8 mouse cellular contexts compared by ENCODE assay signal in genomic region chr8:105483212-105484029, GRCm38 (mm10). TPM values are rescaled to one million over a fixed set of nuclear protein-coding genes. Genes with fewer than 3 reads are reported as not detected.
DNase-seq lines count a peak whose midpoint lies in the region; ATAC-seq and TF ChIP-seq lines count a peak whose summit lies in the region.

No protein-coding gene starts in this region.

- TF ChIP-seq RAD21 in CH12.LX (IDR thresholded peaks at IDR 0.05; ENCODE audit: low read depth, low read length), result peak; percentile 27

- no peak for TF ChIP-seq POLR2A in CH12.LX (IDR thresholded peaks at IDR 0.05; ENCODE audit: low read depth, low read length)

- TF ChIP-seq CTCF in CH12.LX (conservative IDR thresholded peaks at IDR 0.05 in 1 of 2, IDR thresholded peaks at IDR 0.05 in 1 of 2; ENCODE audit: low read depth in 2 of 2, low read length in 2 of 2), result peak in 1 of 2 experiments; percentile 62; a peak in 2 of 4 replicates

- 30% methylated on average over 14 of the region's 14 CpGs for WGBS in embryonic facial prominence, embryonic 15.5 days
- WGBS in hindbrain, embryonic 14.5 days, result 39% methylated on average over 14 of the region's 14 CpGs
- 49% methylated on average over 14 of the region's 14 CpGs for WGBS in lung, embryonic 16.5 days

- TF ChIP-seq EP300 in CH12.LX (IDR thresholded peaks at IDR 0.05; ENCODE audit: low read length), result no peak

- no peaks in the 10 kb centered on the region for H3K9me3 ChIP-seq in CH12.LX (replicated peaks; ENCODE audit: low read length)
- no peaks in the 10 kb centered on the region for H3K9me3 ChIP-seq in embryonic facial prominence, embryonic 15.5 days (replicated peaks)
- no peaks in the 10 kb centered on the region for H3K9me3 ChIP-seq in hindbrain, embryonic 14.5 days (ENCODE audit: control insufficient read depth, low read length)
- H3K9me3 ChIP-seq in lung, embryonic 16.5 days (ENCODE audit: control insufficient read depth, low read length), result no peaks in the 10 kb centered on the region

- H3K9ac ChIP-seq in CH12.LX (ENCODE audit: insufficient read depth, low read depth), result no peak overlapping the region
- no peak overlapping the region for H3K9ac ChIP-seq in embryonic facial prominence, embryonic 15.5 days
- no peak overlapping the region for H3K9ac ChIP-seq in hindbrain, embryonic 14.5 days
- H3K9ac ChIP-seq in lung, embryonic 16.5 days (ENCODE audit: low read length), result no peak overlapping the region

- peaks cover 0 to 14% of the 10 kb centered on the region in 2 experiments for H3K36me3 ChIP-seq in CH12.LX (replicated peaks in 1 of 2; ENCODE audit: control insufficient read depth in 1 of 2, insufficient read depth in 1 of 2, low read length in 1 of 2)
- H3K36me3 ChIP-seq in embryonic facial prominence, embryonic 15.5 days, result peaks cover 18% of the 10 kb centered on the region
- H3K36me3 ChIP-seq in hindbrain, embryonic 14.5 days (replicated peaks; ENCODE audit: control insufficient read depth, insufficient read depth), result peaks cover 17% of the 10 kb centered on the region
- no peaks in the 10 kb centered on the region for H3K36me3 ChIP-seq in lung, embryonic 16.5 days (ENCODE audit: control insufficient read depth, insufficient read depth, low read length)

- no peak overlapping the region for H3K4me2 ChIP-seq in CH12.LX (ENCODE audit: insufficient read depth, low read depth, poor library complexity, severe bottlenecking)
- H3K4me2 ChIP-seq in embryonic facial prominence, embryonic 15.5 days (replicated peaks), result no peak overlapping the region
- no peak overlapping the region for H3K4me2 ChIP-seq in hindbrain, embryonic 14.5 days (replicated peaks)
- H3K4me2 ChIP-seq in lung, embryonic 16.5 days (ENCODE audit: low read depth, low read length), result no peak overlapping the region

- DNase-seq in adrenal gland, postnatal 14 days, result peak; percentile 77
- no peak for DNase-seq in adrenal gland, adult 18-20 months (ENCODE audit: low spot score in 2 of 2)
- DNase-seq in CH12.LX (ENCODE audit: extremely low read depth), result peak; percentile 20
- no peak for DNase-seq in hindbrain, embryonic 14.5 days (ENCODE audit: low spot score)
- peak; percentile 59 for DNase-seq in skeletal muscle tissue, adult 2 months (ENCODE audit: low read depth, low spot score)
- DNase-seq in layer of hippocampus, adult 11-12 months (ENCODE audit: low spot score), result no peak

- 0 out of 4 replicates have a peak, but pooled peaks cover 0 to 3% of the 10 kb centered on the region in 2 experiments for H3K4me1 ChIP-seq in CH12.LX (ENCODE audit: control insufficient read depth in 1 of 2, insufficient read depth in 2 of 2)
- peaks cover 32% of the 10 kb centered on the region for H3K4me1 ChIP-seq in embryonic facial prominence, embryonic 15.5 days
- H3K4me1 ChIP-seq in hindbrain, embryonic 14.5 days (replicated peaks; ENCODE audit: control insufficient read depth, insufficient read depth, low read length), result no peaks in the 10 kb centered on the region
- H3K4me1 ChIP-seq in lung, embryonic 16.5 days (replicated peaks; ENCODE audit: control insufficient read depth, insufficient read depth, low read length), result peaks cover 5% of the 10 kb centered on the region; the same call in 1 of the 2 replicates

- no peaks in the 10 kb centered on the region for H3K27me3 ChIP-seq in CH12.LX (replicated peaks)
- no peaks in the 10 kb centered on the region for H3K27me3 ChIP-seq in embryonic facial prominence, embryonic 15.5 days
- H3K27me3 ChIP-seq in hindbrain, embryonic 14.5 days (ENCODE audit: control insufficient read depth, insufficient read depth, low read length), result no peaks in the 10 kb centered on the region
- no peaks in the 10 kb centered on the region for H3K27me3 ChIP-seq in lung, embryonic 16.5 days (ENCODE audit: control insufficient read depth, insufficient read depth, low read depth, low read length)

- H3K4me3 ChIP-seq in CH12.LX (replicated peaks in 1 of 3; ENCODE audit: low read depth in 2 of 3, low read length in 2 of 3, poor library complexity in 1 of 3), result no peak overlapping the region
- H3K4me3 ChIP-seq in embryonic facial prominence, embryonic 15.5 days (replicated peaks), result no peak overlapping the region
- H3K4me3 ChIP-seq in hindbrain, embryonic 14.5 days (replicated peaks; ENCODE audit: low read length), result no peak overlapping the region
- no peak overlapping the region for H3K4me3 ChIP-seq in lung, embryonic 16.5 days (ENCODE audit: low read length)

- in situ Hi-C loops in CH12.LX (cut with MboI; ENCODE audit: low pct_ligation_motif_present, low pct_unique_long_range_greater_than_20kb, low sequenced_read_pairs), result no loop called here

- dilution Hi-C loops in CH12.LX (cut with MboI; ENCODE audit: extremely low pct_ligation_motif_present, extremely low pct_unique_long_range_greater_than_20kb, low sequenced_read_pairs), result no loop called here

- 0 out of 2 replicates have a peak, but pooled peaks have one; percentile 25 for ATAC-seq in embryonic facial prominence, embryonic 15.5 days (ENCODE audit: insufficient number of reproducible peaks, low FRiP score, low TSS enrichment, low read depth)
- ATAC-seq in hindbrain, embryonic 14.5 days (ENCODE audit: low FRiP score), result peak; percentile 34; the same call in 1 of the 2 replicates
- peak; percentile 45; the same call in 1 of the 2 replicates for ATAC-seq in lung, embryonic 16.5 days (ENCODE audit: low read depth)

- no peaks in the 10 kb centered on the region for H3K79me2 ChIP-seq in CH12.LX (replicated peaks; ENCODE audit: control insufficient read depth, extremely low read depth, insufficient read depth, poor library complexity, severe bottlenecking)

- H3K27ac ChIP-seq in CH12.LX (ENCODE audit: insufficient read depth, low read depth), result no peak overlapping the region
- peak overlapping the region; percentile 70 for H3K27ac ChIP-seq in embryonic facial prominence, embryonic 15.5 days (replicated peaks)
- no peak overlapping the region for H3K27ac ChIP-seq in hindbrain, embryonic 14.5 days
- H3K27ac ChIP-seq in lung, embryonic 16.5 days (ENCODE audit: low read length), result no peak overlapping the region

TF ChIP-seq in CH12.LX, 34 proteins besides CTCF, POLR2A, EP300 and RAD21:
- TF ChIP-seq SMC3 (IDR thresholded peaks at IDR 0.05; ENCODE audit: low read depth, low read length) (0 out of 2 replicates have a peak, but pooled peaks have one; percentile 7), MAFK (IDR thresholded peaks at IDR 0.05; ENCODE audit: insufficient replicate concordance, low read length) (no peak), PAX5 (IDR thresholded peaks at IDR 0.05; ENCODE audit: low read length) (no peak)

RNA-seq across cellular contexts. Expression of gene Tppp3, which starts 12.1 kb away (rescaled TPM):
- 42.6 and 57.0 TPM in 2 replicates for total RNA-seq in adrenal gland, postnatal 14 days (2021)
- total RNA-seq in adrenal gland, adult 18-20 months (2021), result 10 to 100 TPM; 24.0 to 43.0 TPM
- total RNA-seq in CH12.LX (2012; rRNA removed) (0.25 TPM in 2 replicates), CH12.LX (2014; rRNA removed) (not detected in 2 replicates)
- polyA plus RNA-seq in CH12.LX (2012; ENCODE audit: insufficient read length, low read depth), result 0.39 and 0.49 TPM in 2 replicates
- 157 and 180 TPM in 2 replicates for polyA plus RNA-seq in embryonic facial prominence, embryonic 15.5 days (2015; fragmentation: Nextera tagmentation; extraction: Ambion mirVana)
- polyA plus RNA-seq in hindbrain, embryonic 14.5 days (2014; fragmentation: Nextera tagmentation; extraction: Ambion mirVana), result 204 and 207 TPM in 2 replicates
- polyA plus RNA-seq in lung, embryonic 16.5 days (2015; fragmentation: Nextera tagmentation; extraction: Ambion mirVana), result 83.3 and 110 TPM in 2 replicates

RNA-seq across cellular contexts. Expression of gene Zdhhc1, which starts 13.3 kb away (rescaled TPM):
- total RNA-seq in adrenal gland, postnatal 14 days (2021), result 16.0 and 18.1 TPM in 2 replicates
- total RNA-seq in adrenal gland, adult 18-20 months (2021), result 10 to 100 TPM; 18.1 to 18.3 TPM
- total RNA-seq in CH12.LX (2012; rRNA removed), result 2.1 and 2.6 TPM in 2 replicates
- total RNA-seq in CH12.LX (2014; rRNA removed), result 0.86 and 1.6 TPM in 2 replicates
- polyA plus RNA-seq in CH12.LX (2012; ENCODE audit: insufficient read length, low read depth), result 2.6 and 3.6 TPM in 2 replicates
- polyA plus RNA-seq in embryonic facial prominence, embryonic 15.5 days (2015; fragmentation: Nextera tagmentation; extraction: Ambion mirVana), result 55.4 and 59.8 TPM in 2 replicates
- 32.7 and 33.1 TPM in 2 replicates for polyA plus RNA-seq in hindbrain, embryonic 14.5 days (2014; fragmentation: Nextera tagmentation; extraction: Ambion mirVana)
- 48.3 and 48.4 TPM in 2 replicates for polyA plus RNA-seq in lung, embryonic 16.5 days (2015; fragmentation: Nextera tagmentation; extraction: Ambion mirVana)

RNA-seq across cellular contexts. Expression of gene Hsd11b2, which starts 35.1 kb away (rescaled TPM):
- 1.1 and 1.2 TPM in 2 replicates for total RNA-seq in adrenal gland, postnatal 14 days (2021)
- total RNA-seq in adrenal gland, adult 18-20 months (2021), result under 1 TPM; 0.16 to 0.53 TPM
- total RNA-seq in CH12.LX (2012; rRNA removed), result not detected in 2 replicates
- not detected in 2 replicates for total RNA-seq in CH12.LX (2014; rRNA removed)
- not detected in 2 replicates for polyA plus RNA-seq in CH12.LX (2012; ENCODE audit: insufficient read length, low read depth)
- polyA plus RNA-seq in embryonic facial prominence, embryonic 15.5 days (2015; fragmentation: Nextera tagmentation; extraction: Ambion mirVana), result 1.4 TPM in 2 replicates
- polyA plus RNA-seq in hindbrain, embryonic 14.5 days (2014; fragmentation: Nextera tagmentation; extraction: Ambion mirVana), result 6.1 and 7.0 TPM in 2 replicates
- 1.6 and 2.2 TPM in 2 replicates for polyA plus RNA-seq in lung, embryonic 16.5 days (2015; fragmentation: Nextera tagmentation; extraction: Ambion mirVana)

Comparison
In these comparisons a context has a peak if more than half of its experiments do, and no peak if none do; other contexts are left out.
1. DNase-seq: peak in adrenal gland, postnatal 14 days (single experiment), CH12.LX (single experiment) and skeletal muscle tissue, adult 2 months (single experiment); none in adrenal gland, adult 18-20 months (0 of 2), hindbrain, embryonic 14.5 days (single experiment) and layer of hippocampus, adult 11-12 months (single experiment).
2. RNA of gene Tppp3, which starts 12.1 kb away (polyA plus RNA-seq): 204 to 207 TPM in hindbrain, embryonic 14.5 days, 157 to 180 TPM in embryonic facial prominence, embryonic 15.5 days and 83.3 to 110 TPM in lung, embryonic 16.5 days; 0.39 to 0.49 TPM in CH12.LX; every median in the first group is over 10 times any median in the second.
3. Peak in every context shown above with its lines, with median percentiles within 50 percentile points of each other: ATAC-seq.